Mouse (Mus musculus): ENCODE measurements around the gene Olfr96. TPM values are rescaled to one million over a fixed set of nuclear protein-coding genes. Genes with fewer than 3 reads are reported as not detected.
A peak's percentile ranks its signal among the peaks of the same experiment; 100 is the strongest.
"Not testable (repeated sequence)": the region's sequence is repeated elsewhere in the genome, so short reads cannot be mapped to it uniquely, and the experiment has no call there.

Olfr96 gene
- polyA plus RNA-seq, 1 experiment from 2014 or later, result not detected

DNA sequence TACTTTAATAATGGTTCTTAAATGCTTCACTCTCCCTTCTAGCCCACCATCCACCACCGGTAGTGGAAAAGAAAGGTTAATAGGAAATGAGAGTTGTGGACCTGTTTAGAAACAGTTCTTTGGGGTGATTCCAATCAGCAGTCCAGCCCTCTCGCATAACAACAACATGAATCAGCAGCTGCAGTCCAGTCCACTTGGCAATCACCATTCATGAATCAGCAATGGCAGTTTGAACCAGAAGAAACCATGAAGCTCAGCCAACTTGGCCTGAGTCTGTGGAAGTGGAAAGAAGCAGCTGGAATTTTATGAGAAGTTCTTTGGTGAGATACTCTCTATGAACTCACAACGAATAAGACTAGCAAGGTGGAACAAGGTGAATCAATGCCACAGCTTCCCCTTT lies 1.5 kb upstream of the Olfr96 start:
- no peak overlapping the region for H3K4me3 ChIP-seq
- 87% methylated on average over 3 of the region's 3 CpGs for WGBS
- H3K36me3 ChIP-seq, result no peaks in the 10 kb centered on the region
- 0 out of 2 replicates have a peak, but pooled peaks cover 10% of the 10 kb centered on the region for H3K9me3 ChIP-seq
- H3K27me3 ChIP-seq (ENCODE audit: insufficient read depth, poor library complexity, severe bottlenecking), result no peaks in the 10 kb centered on the region
- no peak for DNase-seq (ENCODE audit: low spot score)
- H3K4me1 ChIP-seq (replicated peaks), result no peaks in the 10 kb centered on the region
- H3K27ac ChIP-seq, result no peak overlapping the region

DNA sequence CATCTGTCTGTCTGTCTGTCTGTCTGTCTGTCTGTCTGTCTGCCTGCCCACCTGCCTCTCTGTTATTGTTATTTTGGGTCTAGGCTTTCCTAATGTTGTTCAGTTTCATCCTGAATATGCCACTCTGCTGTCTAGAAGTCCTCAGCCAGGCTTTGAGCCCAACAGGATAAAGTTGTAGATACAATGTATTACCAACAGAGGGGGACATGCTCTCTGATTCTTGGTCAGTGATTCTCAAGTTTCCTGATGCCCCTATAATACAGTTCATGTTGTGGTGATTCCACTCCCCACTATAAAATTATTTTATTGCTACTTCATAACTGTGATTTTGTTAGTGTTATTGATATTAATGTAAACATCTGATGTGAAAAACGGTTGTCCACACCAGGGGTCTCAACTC lies 1.9 kb downstream of the Olfr96 start:
- no peak for DNase-seq (ENCODE audit: low spot score)
- H3K27me3 ChIP-seq (ENCODE audit: insufficient read depth, poor library complexity, severe bottlenecking), result no peaks in the 10 kb centered on the region
- no peaks in the 10 kb centered on the region for H3K36me3 ChIP-seq
- H3K4me3 ChIP-seq, result no peak overlapping the region
- WGBS, result 20% methylated on average over 1 of the region's 1 CpGs
- no peak overlapping the region for H3K27ac ChIP-seq
- H3K9me3 ChIP-seq, result 0 out of 2 replicates have a peak, but pooled peaks cover 8% of the 10 kb centered on the region
- no peaks in the 10 kb centered on the region for H3K4me1 ChIP-seq (replicated peaks)

- H3K4me1 ChIP-seq (replicated peaks); DNase-seq (ENCODE audit: low spot score); H3K27me3 ChIP-seq (ENCODE audit: insufficient read depth, poor library complexity, severe bottlenecking); H3K4me3 ChIP-seq; H3K9me3 ChIP-seq; H3K36me3 ChIP-seq; H3K27ac ChIP-seq: not testable (repeated sequence)
- 95% methylated on average over 2 of the region's 2 CpGs for WGBS
Observed at GRCm38 (mm10) chr17:37237230-37237629, 17.3 kb downstream of the Olfr96 start, which contains the start of gene Olfr97. TSS of gene Olfr97 (minus strand) at chr17:37237330.

DNA sequence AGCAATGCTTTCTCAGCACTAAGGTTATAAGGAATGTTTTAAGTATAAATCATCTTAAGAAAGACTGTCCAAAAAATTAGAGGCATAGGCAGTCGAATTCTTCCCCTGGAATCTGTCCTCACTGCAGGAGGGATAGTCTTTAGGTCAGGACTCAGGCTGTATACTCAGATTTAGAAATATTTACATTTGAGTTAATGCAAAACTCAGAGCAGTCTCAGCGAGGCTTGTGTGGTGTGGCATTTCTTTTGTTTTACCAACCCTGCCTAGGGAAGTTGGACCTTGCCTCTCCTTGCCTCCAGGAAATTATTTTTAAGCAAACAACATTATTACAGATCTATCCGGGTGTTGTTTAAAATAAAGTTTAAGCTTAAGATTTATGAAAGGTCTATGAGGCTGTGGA lies 22.3 kb downstream of the Olfr96 start:
- no peaks in the 10 kb centered on the region for H3K36me3 ChIP-seq
- DNase-seq (ENCODE audit: low spot score), result no peak
- no peak overlapping the region for H3K4me3 ChIP-seq
- no peak overlapping the region for H3K27ac ChIP-seq
- 0 out of 2 replicates have a peak, but pooled peaks cover 5% of the 10 kb centered on the region for H3K9me3 ChIP-seq
- H3K4me1 ChIP-seq (replicated peaks), result no peaks in the 10 kb centered on the region
- WGBS, result 63% methylated on average over 3 of the region's 3 CpGs
- no peaks in the 10 kb centered on the region for H3K27me3 ChIP-seq (ENCODE audit: insufficient read depth, poor library complexity, severe bottlenecking)

GRCm38 (mm10) chr17:37246715-37247114 lies 26.8 kb downstream of the Olfr96 start:
- Histone ChIP-seq H3K4me3 (no peak overlapping the region), H3K4me1 (replicated peaks) (no peaks in the 10 kb centered on the region), H3K27ac (no peak overlapping the region), H3K27me3 (ENCODE audit: insufficient read depth, poor library complexity, severe bottlenecking) (no peaks in the 10 kb centered on the region), H3K36me3 (no peaks in the 10 kb centered on the region), H3K9me3 (no peaks in the 10 kb centered on the region)
- DNase-seq (ENCODE audit: low spot score), result no peak
- 41% methylated on average over 5 of the region's 5 CpGs for WGBS

GRCm38 (mm10) chr17:37249460-37249859 lies 29.5 kb downstream of the Olfr96 start:
- Histone ChIP-seq H3K4me3 (no peak overlapping the region), H3K9me3 (no peaks in the 10 kb centered on the region), H3K27me3 (ENCODE audit: insufficient read depth, poor library complexity, severe bottlenecking) (no peaks in the 10 kb centered on the region), H3K27ac (no peak overlapping the region), H3K4me1 (replicated peaks) (no peaks in the 10 kb centered on the region), H3K36me3 (no peaks in the 10 kb centered on the region)
- DNase-seq (ENCODE audit: low spot score), result no peak

- Histone ChIP-seq H3K4me1 (replicated peaks) (no peaks in the 10 kb centered on the region), H3K27ac (no peak overlapping the region), H3K36me3 (no peaks in the 10 kb centered on the region), H3K9me3 (no peaks in the 10 kb centered on the region), H3K4me3 (no peak overlapping the region), H3K27me3 (ENCODE audit: insufficient read depth, poor library complexity, severe bottlenecking) (no peaks in the 10 kb centered on the region)
- WGBS, result 10% methylated on average over 1 of the region's 1 CpGs
- no peak for DNase-seq (ENCODE audit: low spot score)
Observed at GRCm38 (mm10) chr17:37250544-37250943, 30.6 kb downstream of the Olfr96 start.

GRCm38 (mm10) chr17:37263626-37264025 lies 43.7 kb downstream of the Olfr96 start, which contains the start of gene Olfr98:
TSS of gene Olfr98 (minus strand) at chr17:37263749.
- no peaks in the 10 kb centered on the region for H3K4me1 ChIP-seq (replicated peaks)

GRCm38 (mm10) chr17:37270058-37270701 lies 50.2 kb downstream of the Olfr96 start, which contains the start of gene H2-M3:
TSS of gene H2-M3 (plus strand) at chr17:37270220.
- WGBS, result 5% methylated on average over 26 of the region's 26 CpGs
- Histone ChIP-seq H3K27ac (no peak within 1 kb of the TSS), H3K4me3 (peak within 1 kb of the TSS; percentile 59)

More at GRCm38 (mm10) chr17:37263626-37264025, 43.7 kb downstream of the Olfr96 start, which contains the start of gene Olfr98:
- Histone ChIP-seq H3K9me3 (no peaks in the 10 kb centered on the region), H3K27ac (no peak within 1 kb of the TSS), H3K36me3 (no peaks in the 10 kb centered on the region), H3K27me3 (ENCODE audit: insufficient read depth, poor library complexity, severe bottlenecking) (no peaks in the 10 kb centered on the region), H3K4me3 (no peak within 1 kb of the TSS)
- DNase-seq (ENCODE audit: low spot score), result no peak
- WGBS, result 82% methylated on average over 1 of the region's 1 CpGs

DNA sequence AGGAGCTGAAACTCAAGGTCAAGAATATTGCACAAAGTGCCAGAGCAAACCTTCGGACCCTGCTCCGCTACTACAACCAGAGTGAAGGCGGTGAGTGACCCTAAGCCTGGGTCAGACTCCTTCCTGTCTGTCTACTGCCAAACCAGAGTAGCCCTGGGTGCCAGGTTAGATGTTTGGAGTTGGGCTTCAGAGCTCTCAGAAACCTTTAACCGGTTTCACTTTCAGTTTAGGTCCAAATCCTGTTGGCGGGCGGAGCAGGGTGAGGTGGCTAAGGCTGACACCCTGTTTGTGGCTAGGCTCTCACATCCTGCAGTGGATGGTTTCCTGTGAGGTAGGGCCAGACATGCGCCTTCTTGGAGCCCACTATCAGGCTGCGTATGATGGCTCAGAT lies 50.8 kb downstream of the Olfr96 start:
- 61% methylated on average over 8 of the region's 8 CpGs for WGBS
- Histone ChIP-seq H3K27ac (no peak overlapping the region), H3K4me1 (replicated peaks) (peaks cover 4% of the 10 kb centered on the region; the same call in 1 of the 2 replicates), H3K36me3 (no peaks in the 10 kb centered on the region), H3K9me3 (0 out of 2 replicates have a peak, but pooled peaks cover 7% of the 10 kb centered on the region), H3K4me3 (peak overlapping the region; percentile 59), H3K27me3 (ENCODE audit: insufficient read depth, poor library complexity, severe bottlenecking) (peaks cover 6% of the 10 kb centered on the region)
- DNase-seq (ENCODE audit: low spot score), result no peak

More at GRCm38 (mm10) chr17:37270058-37270701, 50.2 kb downstream of the Olfr96 start, which contains the start of gene H2-M3:
- Histone ChIP-seq H3K9me3 (0 out of 2 replicates have a peak, but pooled peaks cover 7% of the 10 kb centered on the region), H3K27me3 (ENCODE audit: insufficient read depth, poor library complexity, severe bottlenecking) (peaks cover 6% of the 10 kb centered on the region), H3K36me3 (no peaks in the 10 kb centered on the region), H3K4me1 (replicated peaks) (peaks cover 4% of the 10 kb centered on the region; the same call in 1 of the 2 replicates)
- peak; percentile 86 for DNase-seq (ENCODE audit: low spot score)

DNA sequence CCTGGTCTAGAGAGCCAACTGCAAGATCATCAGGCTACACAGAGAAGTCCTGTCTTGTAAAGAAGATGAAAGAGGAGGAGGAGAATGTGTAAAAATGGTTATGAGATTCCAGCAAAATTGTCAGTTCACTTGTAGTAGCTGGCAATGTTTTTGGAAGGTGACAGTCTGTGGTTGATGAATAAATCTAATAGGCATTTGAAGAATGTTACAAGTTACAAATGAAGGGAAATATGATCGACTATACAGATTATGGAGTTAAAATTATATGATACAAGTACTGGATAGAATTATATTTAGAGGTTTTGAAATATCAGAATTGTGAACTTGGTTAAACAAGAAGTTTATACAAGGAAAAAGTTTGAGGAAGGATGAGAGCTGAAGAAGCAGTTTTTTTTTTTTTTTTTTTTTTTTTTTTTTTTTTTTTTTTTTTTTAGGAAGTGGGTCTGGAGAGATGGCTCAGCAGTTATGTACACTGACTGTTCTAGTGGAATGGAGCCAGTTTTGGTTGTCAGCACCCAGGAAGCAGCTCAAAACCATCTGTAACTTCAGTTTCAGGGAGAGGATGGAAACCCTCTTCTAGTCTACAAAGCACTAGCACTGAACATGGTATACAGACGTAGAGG lies 55.8 kb downstream of the Olfr96 start:
- no peak for DNase-seq (ENCODE audit: low spot score)
- no peak overlapping the region for H3K4me3 ChIP-seq
- 90% methylated on average over 2 of the region's 2 CpGs for WGBS
- H3K36me3 ChIP-seq, result no peaks in the 10 kb centered on the region
- no peak overlapping the region for H3K27ac ChIP-seq
- no peaks in the 10 kb centered on the region for H3K4me1 ChIP-seq (replicated peaks)
- 0 out of 2 replicates have a peak, but pooled peaks cover 7% of the 10 kb centered on the region for H3K9me3 ChIP-seq
- peaks cover 4% of the 10 kb centered on the region for H3K27me3 ChIP-seq (ENCODE audit: insufficient read depth, poor library complexity, severe bottlenecking)

Data from hindbrain, embryonic 10.5 days (tissue).